Mouse (Mus musculus) heart, postnatal 14 days (tissue): ENCODE data around the gene Arhgap10. TPM values are rescaled to one million over a fixed set of nuclear protein-coding genes. Genes with fewer than 3 reads are reported as not detected.

ENCODE experiments used
- DNase-seq, 2 experiments: peaks; one replicate each; pipeline ENCODE4 v3.0.0; 2021 to 2022
- intact Hi-C: fragments of 180-260 bp; cut with DNase I; formaldehyde crosslinking; loops from one replicate; pipeline ENCODE4 v1.15.1; 2025
- total RNA-seq, 2 experiments: library from RNA; stranded (reverse); gene quantifications; 2 replicates each; pipeline ENCODE4 v1.2.3; 2021

Arhgap10 gene
- total RNA-seq, 2 experiments from 2014 or later: 48.6 to 52.5 TPM

- intact Hi-C loops: no loop called here
- peak; percentile 54 to 56 for DNase-seq
Measured at GRCm38 (mm10) chr8:77490095-77490781, 27.5 kb downstream of the Arhgap10 start.

GRCm38 (mm10) chr8:77489235-77489634 is 28.5 kb downstream of the Arhgap10 start:
- DNase-seq: no peak
- intact Hi-C loops: loop anchor here (5.0 kb wide), 1 partner anchor 47 kb away; no protein-coding TSS in a partner anchor

GRCm38 (mm10) chr8:77488215-77488606 is 29.5 kb downstream of the Arhgap10 start:
- DNase-seq: no peak
- intact Hi-C loops: loop anchor here (5.0 kb wide), 1 partner anchor 46 kb away; no protein-coding TSS in a partner anchor

- no peak for DNase-seq
- intact Hi-C loops: loop anchor here (5.0 kb wide), 1 partner anchor 45 kb away; no protein-coding TSS in a partner anchor
Measured at GRCm38 (mm10) chr8:77487590-77488214, 30.1 kb downstream of the Arhgap10 start.

GRCm38 (mm10) chr8:77486749-77487148 is 31.0 kb downstream of the Arhgap10 start:
- DNase-seq: no peak

GRCm38 (mm10) chr8:77484817-77485216 is 32.9 kb downstream of the Arhgap10 start:
- intact Hi-C loops: loop anchor here (5.0 kb wide), 1 partner anchor 43 kb away; no protein-coding TSS in a partner anchor
- peak in 1 of 2 experiments; percentile 43 for DNase-seq

More at GRCm38 (mm10) chr8:77486749-77487148, 31.0 kb downstream of the Arhgap10 start:
- intact Hi-C loops: loop anchor here (5.0 kb wide), 1 partner anchor 44 kb away; no protein-coding TSS in a partner anchor

- intact Hi-C loops: no loop called here
- DNase-seq: no peak
Measured at GRCm38 (mm10) chr8:77484266-77484665, 33.5 kb downstream of the Arhgap10 start.

- no peak for DNase-seq
- intact Hi-C loops: no loop called here
Measured at GRCm38 (mm10) chr8:77483676-77484075, 34.1 kb downstream of the Arhgap10 start.

- DNase-seq: peak in 1 of 2 experiments; percentile 40
Measured at GRCm38 (mm10) chr8:77481791-77482190, 36.0 kb downstream of the Arhgap10 start.

GRCm38 (mm10) chr8:77479995-77480394 is 37.8 kb downstream of the Arhgap10 start:
- intact Hi-C loops: loop anchor here (5.0 kb wide), 1 partner anchor 37 kb away; the partner anchor contains the start of gene Arhgap10

More at GRCm38 (mm10) chr8:77481791-77482190, 36.0 kb downstream of the Arhgap10 start:
- intact Hi-C loops: no loop called here

GRCm38 (mm10) chr8:77478913-77479273 is 38.9 kb downstream of the Arhgap10 start:
- intact Hi-C loops: loop anchor here (5.0 kb wide), 1 partner anchor 38 kb away; the partner anchor contains the start of gene Arhgap10
- DNase-seq: no peak

More at GRCm38 (mm10) chr8:77479995-77480394, 37.8 kb downstream of the Arhgap10 start:
- no peak for DNase-seq

- DNase-seq: no peak
- intact Hi-C loops: loop anchor here (5.0 kb wide), 1 partner anchor 39 kb away; the partner anchor contains the start of gene Arhgap10
Measured at GRCm38 (mm10) chr8:77478155-77478912, 39.4 kb downstream of the Arhgap10 start.

- intact Hi-C loops: loop anchor here (5.0 kb wide), 1 partner anchor 40 kb away; the partner anchor contains the start of gene Arhgap10
- DNase-seq: no peak
Measured at GRCm38 (mm10) chr8:77477684-77478083, 40.1 kb downstream of the Arhgap10 start.

- intact Hi-C loops: loop anchor here (5.0 kb wide), 1 partner anchor 43 kb away; the partner anchor contains the start of gene Arhgap10
- DNase-seq: no peak
Measured at GRCm38 (mm10) chr8:77474614-77475013, 43.1 kb downstream of the Arhgap10 start.

- DNase-seq: no peak
- intact Hi-C loops: no loop called here
Measured at GRCm38 (mm10) chr8:77473773-77474172, 44.0 kb downstream of the Arhgap10 start.

GRCm38 (mm10) chr8:77473373-77473772 is 44.4 kb downstream of the Arhgap10 start:
- DNase-seq: peak; percentile 79 to 87

GRCm38 (mm10) chr8:77461392-77461791 is 56.4 kb downstream of the Arhgap10 start:
- intact Hi-C loops: no loop called here
- DNase-seq: no peak

More at GRCm38 (mm10) chr8:77473373-77473772, 44.4 kb downstream of the Arhgap10 start:
- intact Hi-C loops: no loop called here

- intact Hi-C loops: no loop called here
- DNase-seq: no peak
Measured at GRCm38 (mm10) chr8:77460363-77460762, 57.4 kb downstream of the Arhgap10 start.

GRCm38 (mm10) chr8:77459696-77460095 is 58.1 kb downstream of the Arhgap10 start:
- intact Hi-C loops: no loop called here
- DNase-seq: no peak

- no peak for DNase-seq
- intact Hi-C loops: no loop called here
Measured at GRCm38 (mm10) chr8:77458575-77458974, 59.2 kb downstream of the Arhgap10 start.
